Mouse (Mus musculus) embryonic facial prominence, embryonic 11.5 days (tissue): ENCODE measurements at regions not wholly inside any gene's neighbourhood (a gene's known extent, or its start where the extent isn't known, plus 50 kb on each side); places are given as distances from the start of the nearest gene placed in this dataset.
A peak's percentile ranks its signal among the peaks of the same experiment; 100 is the strongest.

Source experiments
- ATAC-seq: fragments of 200-750 bp; cut with Nextera tagmentation; replicated peaks from 2 replicates; pipeline ENCODE4 v1.8.0; 2017; ENCODE audit warnings: low read depth; ENCODE audit not compliant: insufficient number of reproducible peaks, low FRiP score, low TSS enrichment
- DNase-seq: peaks from one replicate; pipeline ENCODE4 v3.0.0-alpha.2; 2015; ENCODE audit warnings: low spot score
- H3K27ac ChIP-seq: fragments of 300-500 bp; sonication (generic); replicated peaks from 2 replicates; pipeline ENCODE4 v1.5.1; 2014; ENCODE audit warnings: mild to moderate bottlenecking, low read depth, low read length, control low read depth
- H3K27me3 ChIP-seq: fragments of 300-500 bp; sonication (generic); 2 replicates; pipeline ENCODE4 v1.6.1; 2014; ENCODE audit warnings: mild to moderate bottlenecking, low read length, moderate library complexity, mixed read lengths; ENCODE audit not compliant: control insufficient read depth, insufficient read depth
- H3K36me3 ChIP-seq: fragments of 300-500 bp; sonication (generic); replicated peaks from 2 replicates; pipeline ENCODE4 v1.6.1; 2014; ENCODE audit warnings: low read depth, mild to moderate bottlenecking, low read length, moderate library complexity, mixed read lengths; ENCODE audit not compliant: control insufficient read depth, insufficient read depth
- H3K4me1 ChIP-seq: fragments of 300-500 bp; sonication (generic); 2 replicates; pipeline ENCODE4 v1.6.1; 2014; ENCODE audit warnings: low read length, mixed read lengths; ENCODE audit not compliant: control insufficient read depth, insufficient read depth
- H3K4me2 ChIP-seq: fragments of 300-500 bp; sonication (generic); 2 replicates; pipeline ENCODE4 v1.6.1; 2014; ENCODE audit warnings: low read depth, mild to moderate bottlenecking, control low read depth, low read length, moderate library complexity
- H3K4me3 ChIP-seq: fragments of 300-500 bp; sonication (generic); 2 replicates; pipeline ENCODE4 v1.5.1; 2014; ENCODE audit warnings: low read depth, low read length, control low read depth
- H3K9ac ChIP-seq: fragments of 300-500 bp; sonication (generic); replicated peaks from 2 replicates; pipeline ENCODE4 v1.6.1; 2014; ENCODE audit warnings: mild to moderate bottlenecking, control low read depth, low read length
- H3K9me3 ChIP-seq: fragments of 300-500 bp; sonication (generic); replicated peaks from 2 replicates; pipeline ENCODE4 v1.6.1; 2016; ENCODE audit warnings: mild to moderate bottlenecking, low read length, inconsistent platforms, mixed read lengths; ENCODE audit not compliant: control insufficient read depth
- WGBS: fragments of 180-500 bp; shearing (Covaris S2); extraction: QIAGEN DNeasy Blood & Tissue Kit; methylation state at CpG from one replicate; pipeline ENCODE4 v1.1.7; 2014; 5-methylcytosine and 5-hydroxymethylcytosine counted together

- ATAC-seq (no peak), DNase-seq (peak; percentile 79)
- Histone ChIP-seq H3K4me3 (no peak overlapping the region), H3K9me3 (no peaks in the 10 kb centered on the region), H3K4me2 (no peak overlapping the region), H3K27ac (no peak overlapping the region), H3K36me3 (no peaks in the 10 kb centered on the region), H3K27me3 (no peaks in the 10 kb centered on the region), H3K9ac (no peak overlapping the region), H3K4me1 (no peaks in the 10 kb centered on the region)
- WGBS = 36% methylated on average over 1 of the region's 1 CpGs
Observed at GRCm38 (mm10) chr10:125538316-125538715, 149.1 kb upstream of the Slc16a7 start.

GRCm38 (mm10) chr10:125586489-125587147, 197.4 kb upstream of the Slc16a7 start:
- DNase-seq (no peak), ATAC-seq (no peak)

GRCm38 (mm10) chr10:125593006-125593405, 203.7 kb upstream of the Slc16a7 start:
- H3K27me3 ChIP-seq = no peaks in the 10 kb centered on the region
- no peak overlapping the region for H3K27ac ChIP-seq
- no peak for DNase-seq
- no peaks in the 10 kb centered on the region for H3K36me3 ChIP-seq
- no peak overlapping the region for H3K9ac ChIP-seq
- H3K4me3 ChIP-seq = no peak overlapping the region
- 85% methylated on average over 5 of the region's 5 CpGs for WGBS
- no peaks in the 10 kb centered on the region for H3K9me3 ChIP-seq
- no peak for ATAC-seq
- H3K4me1 ChIP-seq = no peaks in the 10 kb centered on the region
- no peak overlapping the region for H3K4me2 ChIP-seq

More at GRCm38 (mm10) chr10:125586489-125587147, 197.4 kb upstream of the Slc16a7 start:
- 65% methylated on average over 7 of the region's 7 CpGs for WGBS
- Histone ChIP-seq H3K4me2 (no peak overlapping the region), H3K9me3 (no peaks in the 10 kb centered on the region), H3K27ac (no peak overlapping the region), H3K4me1 (no peaks in the 10 kb centered on the region), H3K36me3 (no peaks in the 10 kb centered on the region), H3K27me3 (no peaks in the 10 kb centered on the region), H3K4me3 (no peak overlapping the region), H3K9ac (no peak overlapping the region)

- Histone ChIP-seq H3K4me2 (no peak overlapping the region), H3K9me3 (no peaks in the 10 kb centered on the region), H3K27ac (no peak overlapping the region), H3K27me3 (no peaks in the 10 kb centered on the region), H3K4me1 (no peaks in the 10 kb centered on the region), H3K4me3 (no peak overlapping the region), H3K9ac (no peak overlapping the region), H3K36me3 (no peaks in the 10 kb centered on the region)
- no peak for ATAC-seq
- DNase-seq = no peak
- WGBS = 69% methylated on average over 10 of the region's 10 CpGs
Observed at GRCm38 (mm10) chr10:125607787-125608617, 218.7 kb upstream of the Slc16a7 start.

- no peaks in the 10 kb centered on the region for H3K27me3 ChIP-seq
- no peaks in the 10 kb centered on the region for H3K4me1 ChIP-seq
- H3K4me2 ChIP-seq = no peak overlapping the region
- no peak overlapping the region for H3K9ac ChIP-seq
- 81% methylated on average over 5 of the region's 5 CpGs for WGBS
- H3K27ac ChIP-seq = no peak overlapping the region
- DNase-seq (no peak), ATAC-seq (no peak)
- no peaks in the 10 kb centered on the region for H3K36me3 ChIP-seq
- H3K4me3 ChIP-seq = no peak overlapping the region
- H3K9me3 ChIP-seq = no peaks in the 10 kb centered on the region
Observed at GRCm38 (mm10) chr10:125610353-125610752, 221.1 kb upstream of the Slc16a7 start.

- WGBS = 91% methylated on average over 6 of the region's 6 CpGs
- DNase-seq (no peak), ATAC-seq (no peak)
- Histone ChIP-seq H3K9ac (no peak overlapping the region), H3K9me3 (no peaks in the 10 kb centered on the region), H3K4me1 (no peaks in the 10 kb centered on the region), H3K4me2 (no peak overlapping the region), H3K27ac (no peak overlapping the region), H3K27me3 (no peaks in the 10 kb centered on the region), H3K4me3 (no peak overlapping the region), H3K36me3 (no peaks in the 10 kb centered on the region)
Observed at GRCm38 (mm10) chr10:125612773-125613172, 223.5 kb upstream of the Slc16a7 start.

GRCm38 (mm10) chr10:125621376-125621775, 232.1 kb upstream of the Slc16a7 start:
- ATAC-seq (no peak), DNase-seq (no peak)
- H3K4me2 ChIP-seq = no peak overlapping the region
- H3K36me3 ChIP-seq = no peaks in the 10 kb centered on the region
- H3K4me1 ChIP-seq = no peaks in the 10 kb centered on the region
- H3K27me3 ChIP-seq = no peaks in the 10 kb centered on the region
- no peak overlapping the region for H3K4me3 ChIP-seq
- no peak overlapping the region for H3K9ac ChIP-seq
- H3K27ac ChIP-seq = no peak overlapping the region
- WGBS = 55% methylated on average over 6 of the region's 6 CpGs
- no peaks in the 10 kb centered on the region for H3K9me3 ChIP-seq

GRCm38 (mm10) chr10:125623836-125624235, 234.6 kb upstream of the Slc16a7 start:
- H3K36me3 ChIP-seq = no peaks in the 10 kb centered on the region
- H3K9me3 ChIP-seq = no peaks in the 10 kb centered on the region
- DNase-seq (peak; percentile 39), ATAC-seq (no peak)
- H3K9ac ChIP-seq = no peak overlapping the region
- no peak overlapping the region for H3K27ac ChIP-seq
- WGBS = 19% methylated on average over 7 of the region's 7 CpGs
- H3K4me3 ChIP-seq = no peak overlapping the region
- no peak overlapping the region for H3K4me2 ChIP-seq
- no peaks in the 10 kb centered on the region for H3K27me3 ChIP-seq
- no peaks in the 10 kb centered on the region for H3K4me1 ChIP-seq
